Mouse (Mus musculus) gastrocnemius, adult 8-10 months (tissue): ENCODE measurements around the gene Enpp7. TPM values are rescaled to one million over a fixed set of nuclear protein-coding genes. Genes with fewer than 3 reads are reported as not detected.

Source experiments
- DNase-seq, 2 experiments: peaks; one replicate each; pipeline ENCODE4 v3.0.0; 2022; ENCODE audit warnings: low spot score in 2 of 2
- total RNA-seq, 4 experiments: library from RNA; stranded (reverse); gene quantifications; 2 replicates each; pipeline ENCODE4 v1.2.4; 2022

The Enpp7 gene
- total RNA-seq, 4 experiments from 2014 or later = not detected

DNA sequence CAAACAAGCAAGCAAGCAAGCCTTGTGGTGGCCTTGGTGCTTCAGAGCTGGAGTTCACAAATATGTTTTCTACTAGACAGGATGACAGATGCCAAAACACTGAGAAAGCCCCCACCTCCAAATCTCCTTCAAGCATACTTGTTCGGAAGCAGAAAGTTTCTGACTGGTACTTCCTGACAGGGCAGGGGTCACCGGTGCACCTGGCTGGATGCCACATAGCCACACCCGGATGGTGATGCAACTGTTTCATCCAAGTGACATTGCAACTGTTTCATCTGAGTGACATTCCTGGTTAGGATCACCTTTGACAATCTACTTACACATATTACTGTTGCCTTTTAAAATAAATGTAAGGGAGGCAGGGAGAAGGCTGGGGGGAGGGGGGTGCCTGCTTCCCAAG lies 9.2 kb downstream of the Enpp7 start:
- no peak for DNase-seq

DNA sequence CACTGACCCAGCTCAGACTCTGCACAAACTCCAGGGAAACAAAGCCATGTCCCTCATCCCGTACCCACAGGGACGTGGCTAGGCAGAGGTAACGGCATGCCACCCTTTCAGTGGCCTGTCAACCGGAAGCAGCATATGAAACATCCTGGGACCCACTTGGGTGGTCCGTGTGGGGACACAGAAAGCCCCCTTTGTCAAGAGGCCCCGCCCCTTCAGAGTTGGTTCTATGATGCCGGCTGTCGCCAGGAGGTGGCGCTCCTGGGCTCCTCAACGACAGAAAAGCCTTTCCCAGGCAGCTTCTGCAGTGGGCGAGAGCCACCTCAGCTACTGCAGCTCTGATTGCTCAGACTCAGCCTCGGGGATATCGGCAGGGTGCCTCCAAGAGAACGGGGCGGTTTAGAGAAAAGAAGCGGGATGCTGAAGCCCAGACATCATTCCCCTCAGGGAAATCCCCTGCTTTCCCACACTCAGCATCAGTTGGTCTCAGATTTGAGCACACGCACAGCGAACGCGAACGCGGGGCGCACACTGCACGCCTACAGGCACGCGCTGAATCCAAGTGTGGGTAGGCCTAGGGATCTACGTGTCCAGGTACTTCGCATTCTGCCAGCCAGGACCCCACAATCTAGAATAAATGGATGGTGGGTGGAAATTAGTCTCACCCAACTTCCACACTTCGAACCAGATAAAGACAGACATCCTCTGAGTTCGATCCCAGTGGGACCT lies 10.7 kb downstream of the Enpp7 start:
- DNase-seq = peak; percentile 28 to 59

- DNase-seq = no peak
Observed at GRCm38 (mm10) chr11:118999361-118999804, 11.4 kb downstream of the Enpp7 start.

GRCm38 (mm10) chr11:119000877-119001276 lies 12.9 kb downstream of the Enpp7 start:
- DNase-seq = no peak

DNA sequence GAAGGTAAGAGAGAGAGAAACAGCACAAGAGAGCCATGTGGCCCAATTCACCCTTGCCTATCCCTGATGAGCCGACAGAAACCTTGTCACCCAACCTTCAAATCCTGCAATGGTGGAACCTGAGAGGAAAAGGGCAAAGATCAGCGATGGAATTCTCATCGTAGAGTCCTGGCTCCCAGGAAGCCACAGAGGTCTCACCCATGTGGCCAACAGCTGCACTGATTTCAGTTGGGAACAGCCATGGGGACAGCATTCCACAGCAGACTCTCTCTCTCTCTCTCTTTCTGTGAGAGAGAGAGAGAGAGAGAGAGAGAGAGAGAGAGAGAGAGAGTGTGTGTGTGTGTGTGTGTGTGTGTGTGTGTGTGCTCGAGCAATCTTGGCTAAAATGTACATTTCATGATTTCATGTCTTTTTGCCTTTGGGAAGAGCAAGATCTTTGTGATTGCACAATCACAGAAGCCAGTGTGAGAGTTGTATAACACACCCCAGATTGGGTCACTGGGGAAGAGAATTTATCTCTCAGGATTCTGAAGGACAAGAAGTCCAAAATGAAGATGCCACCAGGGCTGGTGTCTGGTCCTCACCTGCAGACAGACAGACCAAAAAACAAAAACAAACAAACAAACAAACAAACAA lies 13.6 kb downstream of the Enpp7 start:
- no peak for DNase-seq

GRCm38 (mm10) chr11:119005547-119006275 lies 17.7 kb downstream of the Enpp7 start:
- no peak for DNase-seq

DNA sequence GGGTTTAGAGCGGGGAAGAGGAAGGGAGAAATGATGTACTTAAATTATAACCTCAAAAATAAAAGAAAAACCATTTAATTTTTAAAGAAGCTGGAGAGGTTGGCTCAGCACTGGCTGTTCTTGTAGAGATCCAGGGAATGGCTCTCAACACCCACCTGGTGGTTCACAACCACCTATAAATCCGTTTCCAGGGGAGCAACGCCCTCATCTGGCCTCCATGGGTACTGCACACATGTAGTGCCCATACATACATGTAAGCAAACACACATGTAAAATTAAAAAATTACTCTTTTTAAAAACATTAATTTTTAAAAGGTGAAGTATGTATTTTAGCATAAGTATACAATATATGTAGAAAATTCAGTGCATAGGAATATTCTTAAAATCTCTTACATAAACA lies 18.5 kb downstream of the Enpp7 start:
- DNase-seq = no peak

GRCm38 (mm10) chr11:119007461-119008456 lies 19.8 kb downstream of the Enpp7 start:
- DNase-seq = no peak

DNA sequence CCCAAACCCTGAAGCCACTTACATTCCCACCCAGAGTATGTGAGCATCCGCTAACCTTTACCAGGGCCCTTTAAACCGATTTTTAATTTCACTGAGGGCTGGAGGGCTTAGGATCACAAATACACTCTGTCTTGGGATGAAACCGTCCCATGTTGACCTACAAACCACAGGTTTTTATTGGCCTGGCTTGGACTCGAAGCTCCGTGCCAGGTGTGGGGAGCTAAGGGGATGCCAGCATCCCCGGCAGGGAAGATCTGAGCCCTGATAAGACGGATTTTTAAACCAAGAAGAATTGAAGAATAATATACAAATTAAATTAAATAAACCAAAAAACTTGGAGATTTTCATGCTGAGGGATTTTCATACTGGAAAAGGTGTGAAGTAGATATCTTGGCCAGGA lies 26.5 kb downstream of the Enpp7 start:
- DNase-seq = no peak

DNA sequence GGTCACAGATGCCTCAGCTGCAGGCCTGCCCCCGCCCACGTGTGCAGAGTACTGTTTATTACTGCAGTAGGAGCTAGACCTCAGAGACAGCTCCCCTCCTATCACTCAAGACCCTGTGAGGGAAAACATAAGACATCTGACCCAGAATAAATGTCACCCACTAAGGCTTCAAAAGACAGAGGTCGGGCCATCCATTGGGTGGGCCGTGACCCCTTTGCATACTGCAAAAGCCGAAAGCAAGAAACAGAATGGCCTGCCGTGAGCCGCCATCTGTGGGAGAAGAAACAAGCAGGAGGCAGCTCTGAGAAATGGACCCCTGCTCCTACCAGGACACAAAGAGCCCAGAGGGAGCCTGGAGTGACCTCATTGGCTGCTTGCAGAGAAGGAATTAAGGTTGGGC lies 29.5 kb downstream of the Enpp7 start:
- DNase-seq = no peak

- no peak for DNase-seq
Observed at GRCm38 (mm10) chr11:119021180-119021579, 33.2 kb downstream of the Enpp7 start.

- no peak for DNase-seq
Observed at GRCm38 (mm10) chr11:119022068-119022894, 34.3 kb downstream of the Enpp7 start.

DNA sequence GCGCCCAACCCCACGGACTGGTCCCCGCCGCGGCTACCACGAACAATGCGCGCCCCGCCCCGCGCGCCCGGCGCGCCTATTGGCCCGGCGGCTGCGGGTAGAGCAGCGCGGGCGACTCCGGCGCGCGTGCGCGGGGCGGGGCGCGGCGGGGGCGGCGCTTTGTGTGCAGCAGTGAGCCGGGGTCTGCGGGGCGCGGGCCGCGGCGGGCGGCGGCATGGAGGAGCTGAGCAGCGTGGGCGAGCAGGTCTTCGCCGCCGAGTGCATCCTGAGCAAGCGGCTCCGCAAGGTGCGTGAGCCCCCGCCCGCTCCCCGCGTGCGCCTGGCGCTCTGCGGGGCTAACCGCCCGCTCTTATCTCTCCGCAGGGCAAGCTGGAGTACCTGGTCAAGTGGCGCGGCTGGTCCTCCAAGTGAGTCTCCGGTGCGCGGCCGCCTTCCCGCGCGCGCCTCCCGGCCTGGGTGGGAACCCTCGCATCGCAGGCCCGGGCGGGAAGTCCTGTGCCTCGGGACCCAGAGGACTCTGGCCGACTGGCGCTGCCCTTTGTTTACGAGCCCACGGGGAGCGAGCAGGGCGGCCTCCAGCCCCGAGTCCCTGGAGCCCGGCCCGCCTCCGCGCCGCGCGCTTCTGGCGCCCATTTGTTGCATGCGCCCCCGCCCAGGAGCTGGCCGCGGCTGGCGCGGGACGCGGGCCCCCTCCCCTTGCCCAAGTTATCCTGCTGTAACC lies 35.1 kb downstream of the Enpp7 start, which contains the start of gene Cbx2:
Gene Cbx2, plus strand, starts transcription at position 68 of the 721 bp plus-strand sequence.
- DNase-seq = peak; percentile 58 to 74

GRCm38 (mm10) chr11:119023616-119023980 lies 35.6 kb downstream of the Enpp7 start:
- DNase-seq = no peak

- DNase-seq = no peak
Observed at GRCm38 (mm10) chr11:119024260-119024659, 36.3 kb downstream of the Enpp7 start.

- no peak for DNase-seq
Observed at GRCm38 (mm10) chr11:119026203-119026602, 38.2 kb downstream of the Enpp7 start.

DNA sequence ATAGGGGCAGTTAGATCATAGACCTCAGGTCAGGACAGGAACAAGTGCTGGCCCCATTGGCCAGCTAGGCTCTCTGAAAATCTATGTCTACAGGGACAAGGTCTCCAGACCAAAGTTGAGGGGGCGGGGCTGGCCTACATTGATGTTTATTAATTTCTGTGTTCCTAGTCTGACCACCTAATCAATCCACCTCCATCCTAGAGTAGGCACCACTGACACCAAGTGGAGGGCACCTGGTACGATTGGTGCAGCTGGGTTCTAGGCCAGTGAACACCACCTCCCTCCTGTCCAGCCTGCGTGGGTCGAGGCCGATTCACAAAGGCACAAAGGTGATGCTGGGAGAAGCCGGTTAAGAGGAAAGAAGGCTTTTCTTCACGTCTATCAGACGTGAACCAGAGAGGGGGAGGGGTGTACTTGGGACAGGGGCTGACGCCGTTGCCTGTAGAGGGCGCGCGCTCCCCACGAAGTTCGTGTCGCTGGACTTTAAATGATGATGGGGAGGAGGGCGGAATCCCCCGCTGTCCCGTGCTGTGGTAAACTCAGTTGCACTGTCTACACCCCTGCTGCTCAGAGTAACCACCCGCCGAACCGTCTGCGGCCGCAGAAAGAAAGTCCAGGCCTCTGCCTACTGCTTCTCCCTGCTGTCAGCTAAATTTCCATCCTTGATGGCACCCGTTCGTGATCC lies 46.0 kb downstream of the Enpp7 start:
- DNase-seq = peak; percentile 57 to 72

DNA sequence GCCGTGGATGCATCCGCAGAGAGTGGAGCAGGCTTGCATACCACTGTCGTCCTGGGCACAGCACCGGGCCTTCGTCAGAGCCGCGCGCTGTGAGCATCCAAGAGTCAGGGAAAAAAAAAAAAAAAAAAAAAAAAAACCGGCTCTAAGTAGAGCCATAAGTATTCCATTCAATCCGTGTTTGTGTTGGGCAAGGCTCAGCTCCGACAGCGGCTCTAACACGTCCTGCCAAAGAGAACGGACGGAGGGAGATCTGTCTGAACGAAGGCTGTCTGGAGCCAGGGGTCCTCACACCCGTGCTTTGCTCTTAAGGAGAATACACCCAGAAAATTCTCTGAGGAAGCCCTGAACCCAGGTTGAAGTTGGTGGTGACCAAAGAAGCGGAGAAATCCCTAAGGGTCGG lies 46.6 kb downstream of the Enpp7 start:
- DNase-seq = no peak

GRCm38 (mm10) chr11:119035094-119035685 lies 47.2 kb downstream of the Enpp7 start:
- no peak for DNase-seq
